Mouse (Mus musculus): ENCODE measurements at regions not wholly inside any gene's neighbourhood (a gene's known extent, or its start where the extent isn't known, plus 50 kb on each side); places are given as distances from the start of the nearest gene placed in this dataset.
A peak's percentile ranks its signal among the peaks of the same experiment; 100 is the strongest.
"Not testable (repeated sequence)": the region's sequence is repeated elsewhere in the genome, so short reads cannot be mapped to it uniquely, and the experiment has no call there.

- ATAC-seq (replicated peaks; ENCODE audit: low FRiP score, low TSS enrichment, poor library complexity, severe bottlenecking), result no peak
Measured at GRCm38 (mm10) chr13:58663316-58663715, 52.6 kb upstream of the Slc28a3 start.

- 0 out of 2 replicates have a peak, but pooled peaks have one; percentile 59 for ATAC-seq (replicated peaks; ENCODE audit: low FRiP score, low TSS enrichment, poor library complexity, severe bottlenecking)
Measured at GRCm38 (mm10) chr13:58668664-58669063, 58.0 kb upstream of the Slc28a3 start.

- no peak for ATAC-seq (replicated peaks; ENCODE audit: low FRiP score, low TSS enrichment, poor library complexity, severe bottlenecking)
Measured at GRCm38 (mm10) chr13:58670206-58670605, 59.5 kb upstream of the Slc28a3 start.

GRCm38 (mm10) chr13:58675611-58676010 is 64.9 kb upstream of the Slc28a3 start:
- not testable (repeated sequence) for ATAC-seq (replicated peaks; ENCODE audit: low FRiP score, low TSS enrichment, poor library complexity, severe bottlenecking)

GRCm38 (mm10) chr13:58677521-58677920 is 66.8 kb upstream of the Slc28a3 start:
- ATAC-seq (replicated peaks; ENCODE audit: low FRiP score, low TSS enrichment, poor library complexity, severe bottlenecking), result no peak

- ATAC-seq (replicated peaks; ENCODE audit: low FRiP score, low TSS enrichment, poor library complexity, severe bottlenecking), result no peak
Measured at GRCm38 (mm10) chr13:58679663-58680062, 69.0 kb upstream of the Slc28a3 start.

- ATAC-seq (replicated peaks; ENCODE audit: low FRiP score, low TSS enrichment, poor library complexity, severe bottlenecking), result no peak
Measured at GRCm38 (mm10) chr13:58686822-58687221, 76.1 kb upstream of the Slc28a3 start.

- no peak for ATAC-seq (replicated peaks; ENCODE audit: low FRiP score, low TSS enrichment, poor library complexity, severe bottlenecking)
Measured at GRCm38 (mm10) chr13:58687609-58688008, 76.9 kb upstream of the Slc28a3 start.

- no peak for ATAC-seq (replicated peaks; ENCODE audit: low FRiP score, low TSS enrichment, poor library complexity, severe bottlenecking)
Measured at GRCm38 (mm10) chr13:58688249-58688648, 77.6 kb upstream of the Slc28a3 start.

- no peak for ATAC-seq (replicated peaks; ENCODE audit: low FRiP score, low TSS enrichment, poor library complexity, severe bottlenecking)
Measured at GRCm38 (mm10) chr13:58694703-58695102, 84.0 kb upstream of the Slc28a3 start.

- no peak for ATAC-seq (replicated peaks; ENCODE audit: low FRiP score, low TSS enrichment, poor library complexity, severe bottlenecking)
Measured at GRCm38 (mm10) chr13:58695964-58696363, 85.3 kb upstream of the Slc28a3 start.

GRCm38 (mm10) chr13:58700021-58700420 is 89.3 kb upstream of the Slc28a3 start:
- ATAC-seq (replicated peaks; ENCODE audit: low FRiP score, low TSS enrichment, poor library complexity, severe bottlenecking), result no peak

GRCm38 (mm10) chr13:58704141-58704540 is 93.5 kb upstream of the Slc28a3 start:
- ATAC-seq (replicated peaks; ENCODE audit: low FRiP score, low TSS enrichment, poor library complexity, severe bottlenecking), result no peak

GRCm38 (mm10) chr13:58716584-58716983 is 89.8 kb upstream of the Ntrk2 start:
- no peak for ATAC-seq (replicated peaks; ENCODE audit: low FRiP score, low TSS enrichment, poor library complexity, severe bottlenecking)

GRCm38 (mm10) chr13:58730500-58731105 is 75.8 kb upstream of the Ntrk2 start:
- ATAC-seq (replicated peaks; ENCODE audit: low FRiP score, low TSS enrichment, poor library complexity, severe bottlenecking), result no peak

- ATAC-seq (replicated peaks; ENCODE audit: low FRiP score, low TSS enrichment, poor library complexity, severe bottlenecking), result no peak
Measured at GRCm38 (mm10) chr13:58732776-58733175, 73.6 kb upstream of the Ntrk2 start.

GRCm38 (mm10) chr13:58733615-58734014 is 72.8 kb upstream of the Ntrk2 start:
- no peak for ATAC-seq (replicated peaks; ENCODE audit: low FRiP score, low TSS enrichment, poor library complexity, severe bottlenecking)

- ATAC-seq (replicated peaks; ENCODE audit: low FRiP score, low TSS enrichment, poor library complexity, severe bottlenecking), result no peak
Measured at GRCm38 (mm10) chr13:58735577-58735976, 70.8 kb upstream of the Ntrk2 start.

- no peak for ATAC-seq (replicated peaks; ENCODE audit: low FRiP score, low TSS enrichment, poor library complexity, severe bottlenecking)
Measured at GRCm38 (mm10) chr13:58740731-58741130, 65.6 kb upstream of the Ntrk2 start.

GRCm38 (mm10) chr13:58746056-58746455 is 60.3 kb upstream of the Ntrk2 start:
- ATAC-seq (replicated peaks; ENCODE audit: low FRiP score, low TSS enrichment, poor library complexity, severe bottlenecking), result no peak

GRCm38 (mm10) chr13:58747685-58748084 is 58.7 kb upstream of the Ntrk2 start:
- ATAC-seq (replicated peaks; ENCODE audit: low FRiP score, low TSS enrichment, poor library complexity, severe bottlenecking), result no peak

- ATAC-seq (replicated peaks; ENCODE audit: low FRiP score, low TSS enrichment, poor library complexity, severe bottlenecking), result no peak
Measured at GRCm38 (mm10) chr13:58756125-58756524, 50.2 kb upstream of the Ntrk2 start.

Measured in megakaryocyte-erythroid progenitor cell, adult 5-6 weeks (primary cell).